ENCODE assay signal across 15 mouse cellular contexts in genomic region chr4:53120038-53120685, GRCm38 (mm10). TPM values are rescaled to one million over a fixed set of nuclear protein-coding genes. Genes with fewer than 3 reads are reported as not detected.
DNase-seq lines count a peak whose midpoint lies in the region; ATAC-seq and TF ChIP-seq lines count a peak whose summit lies in the region.
"Had no signal": no experiment of that assay in that cellular context is flagged by ENCODE, and none has a peak within 500 bp of the region (broad histone marks: within the 10 kb centered on the region; RNA-seq: fewer than 3 reads in every experiment).

No protein-coding gene starts in this region.

- peaks cover under 1% of the 10 kb centered on the region; the same call in 1 of the 2 replicates for H3K36me3 ChIP-seq in macrophage (ENCODE audit: inconsistent target)
- H3K36me3 ChIP-seq: heart, embryonic 13.5 days; midbrain, embryonic 12.5 days had no signal

- H3K79me2 ChIP-seq in macrophage (ENCODE audit: inconsistent target) = peaks cover 59% of the 10 kb centered on the region; the same call in 1 of the 2 replicates

- peak overlapping the region; percentile 40 for H3K27ac ChIP-seq in gastrocnemius, adult 2 months
- peak overlapping the region; percentile 89 for H3K27ac ChIP-seq in bone marrow macrophage, adult 2 months (ENCODE audit: insufficient read depth, low read depth, low read length)
- H3K27ac ChIP-seq in macrophage = peak overlapping the region; percentile 95
- H3K27ac ChIP-seq: heart, embryonic 13.5 days; hindbrain, embryonic 14.5 days; midbrain, embryonic 12.5 days had no signal

- intact Hi-C loops in gastrocnemius, adult 2 months (cut with DNase I) = no loop called here
- intact Hi-C loops in gastrocnemius, postnatal 14 days (cut with DNase I; ENCODE audit: low total_unique reads) = loop anchor here (5.0 kb wide), 1 partner anchor 37 kb away; the partner anchor contains the start of gene Abca1

- no peak for TF ChIP-seq POLR2A in bone marrow macrophage, adult 2 months (IDR thresholded peaks at IDR 0.05; ENCODE audit: borderline replicate concordance, low read depth, low read length)

- peak; percentile 36 for DNase-seq in gastrocnemius, adult 2 months
- no peak for DNase-seq in gastrocnemius, postnatal 14 days
- peak; percentile 28 for DNase-seq in 3T3-L1 (ENCODE audit: low read depth, low spot score)
- no peak for DNase-seq in heart, adult 9 months (ENCODE audit: low spot score in 2 of 2)
- DNase-seq in yolk sac, embryonic 10.5 days (ENCODE audit: low spot score) = no peak
- DNase-seq: cerebellum, adult 8-10 months; kidney, adult 8-10 months had no signal

- H3K4me1 ChIP-seq in bone marrow macrophage, adult 2 months (ENCODE audit: control insufficient read depth, insufficient read depth, low read length) = peaks cover 84% of the 10 kb centered on the region

- no peak for ATAC-seq in erythroblast, adult 5-6 weeks (replicated peaks; ENCODE audit: low FRiP score, poor library complexity, severe bottlenecking)
- ATAC-seq: activated CD4-positive, CD25-positive, alpha-beta regulatory T cell, adult 4 months had no signal

- H3K4me3 ChIP-seq in gastrocnemius, adult 2 months = no peak overlapping the region
- H3K4me3 ChIP-seq in bone marrow macrophage, adult 2 months (ENCODE audit: insufficient read depth, low read length) = no peak overlapping the region
- H3K4me3 ChIP-seq in macrophage (ENCODE audit: inconsistent target) = no peak overlapping the region
- H3K4me3 ChIP-seq: heart, embryonic 13.5 days; liver, embryonic 13.5 days; midbrain, embryonic 12.5 days had no signal

- 5% methylated on average over 9 of the region's 10 CpGs for WGBS in macrophage (ENCODE audit: missing documents)

- TF ChIP-seq CTCF in gastrocnemius, adult 2 months (IDR thresholded peaks at IDR 0.05) = no peak
- no peak for TF ChIP-seq CTCF in bone marrow macrophage, adult 2 months (IDR thresholded peaks at IDR 0.05; ENCODE audit: low read depth, low read length)

RNA-seq across cellular contexts. Expression of gene Abca1, which starts 39.5 kb away (rescaled TPM):
- 1 to 10 TPM; 5.9 to 8.6 TPM for total RNA-seq in gastrocnemius, adult 2 months (2021)
- total RNA-seq in gastrocnemius, postnatal 14 days (2021) = 10 to 100 TPM; 14.7 to 25.4 TPM
- polyA plus RNA-seq in bone marrow macrophage, adult 2 months (2012; ENCODE audit: insufficient read depth, insufficient read length, missing spikeins) = 55.9 and 64.3 TPM in 2 replicates
- 1,000 to 10,000 TPM in 8 of 26 experiments, 100 to 1,000 TPM in 18; 205 to 2,656 (median 727) TPM for total RNA-seq in macrophage (2018; cell fraction: chromatin; rRNA removed)
- 100 to 1,000 TPM; 160 to 731 (median 322) TPM for total RNA-seq in macrophage (2018; cell fraction: cytosol; rRNA removed)
- 1,000 to 10,000 TPM in 2 of 26 experiments, 100 to 1,000 TPM in 24; 291 to 1,224 (median 585) TPM for total RNA-seq in macrophage (2018; cell fraction: nucleus; rRNA removed)
- polyA plus RNA-seq in macrophage (2018) = 100 to 236 TPM (median 160 TPM) in 3 replicates
- 1.9 TPM in 2 replicates for total RNA-seq in erythroblast, adult 5-6 weeks (2015; ENCODE audit: low replicate concordance)
- total RNA-seq in erythroblast, adult 5-6 weeks (2017; ENCODE audit: low replicate concordance) = 1.8 and 2.6 TPM in 2 replicates

Comparison
In these comparisons a context has a peak if more than half of its experiments do, and no peak if none do; other contexts are left out.
1. DNase-seq: peak in gastrocnemius, adult 2 months (single experiment) and 3T3-L1 (single experiment); none in gastrocnemius, postnatal 14 days (single experiment), heart, adult 9 months (0 of 2) and yolk sac, embryonic 10.5 days (single experiment).
2. H3K27ac ChIP-seq: peak in every context shown above with its lines; median percentile 95 in macrophage; 89 in bone marrow macrophage, adult 2 months; 40 in gastrocnemius, adult 2 months.